Mouse (Mus musculus) olfactory bulb, adult 2 months (tissue): Measurements from ENCODE around the gene 4932414N04Rik.

Source experiments
- CTCF ChIP-seq: fragments of 200-500 bp; IDR thresholded peaks from 2 replicates; pipeline ENCODE4 v1.5.1; 2012; ENCODE audit warnings: low read depth, mild to moderate bottlenecking, low read length, moderate library complexity; ENCODE audit not compliant: insufficient read depth
- POLR2A ChIP-seq: fragments of 200-500 bp; IDR thresholded peaks from 2 replicates; pipeline ENCODE4 v1.6.1; 2012; ENCODE audit warnings: mild to moderate bottlenecking, low read depth, low read length, moderate library complexity; ENCODE audit not compliant: insufficient read depth

GRCm38 (mm10) chr2:68794616-68795015, 138.3 kb downstream of the 4932414N04Rik start:
- TF ChIP-seq CTCF (no peak), POLR2A (no peak)
